Mouse (Mus musculus) urinary bladder, postnatal 10 days (tissue): ENCODE measurements at regions not wholly inside any gene's neighbourhood (a gene's known extent, or its start where the extent isn't known, plus 50 kb on each side); places are given as distances from the start of the nearest gene placed in this dataset.

Source experiments
- DNase-seq: peaks from one replicate; pipeline ENCODE4 v3.0.0; 2022; ENCODE audit warnings: low spot score

GRCm38 (mm10) chr15:85660528-85661392 lies 74.0 kb upstream of the Ppara start:
- no peak for DNase-seq

DNA sequence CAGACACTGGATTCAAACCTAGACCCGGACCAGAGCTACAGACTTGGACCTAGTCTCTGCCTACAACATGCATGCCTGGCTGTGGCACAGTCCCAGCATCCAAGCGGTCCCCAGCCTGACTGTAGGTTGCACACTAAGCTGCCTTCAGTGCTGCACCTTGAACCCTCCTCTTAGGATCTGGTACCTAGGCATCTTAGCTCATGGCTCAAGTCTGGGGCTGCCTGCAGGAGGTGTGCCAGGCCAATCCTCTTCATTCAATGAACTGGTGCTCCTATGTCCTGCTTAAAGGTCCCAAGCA lies 73.4 kb upstream of the Ppara start:
- DNase-seq = no peak

DNA sequence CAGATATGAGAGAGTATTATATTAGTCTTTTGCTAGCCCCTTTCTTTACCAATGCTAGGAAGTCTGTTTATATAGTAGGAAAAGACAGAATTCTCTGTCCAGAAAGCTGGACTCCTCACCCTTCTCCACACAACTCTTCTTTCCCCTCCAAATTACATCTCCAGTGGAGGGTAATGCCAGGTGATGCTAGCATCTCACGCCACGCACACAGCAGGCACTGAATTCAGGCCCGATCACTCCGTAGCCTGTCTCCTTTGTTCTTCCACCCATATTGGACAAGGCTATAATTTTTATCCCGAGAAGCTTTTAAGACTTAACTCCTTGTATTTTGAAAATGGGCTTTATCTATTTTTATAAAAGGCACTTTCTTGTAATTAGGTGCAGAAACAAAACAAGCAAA lies 73.0 kb upstream of the Ppara start:
- DNase-seq = no peak

- no peak for DNase-seq
Measured at GRCm38 (mm10) chr15:85662271-85662670, 72.5 kb upstream of the Ppara start.

GRCm38 (mm10) chr15:85662673-85663072 lies 72.1 kb upstream of the Ppara start:
- no peak for DNase-seq

DNA sequence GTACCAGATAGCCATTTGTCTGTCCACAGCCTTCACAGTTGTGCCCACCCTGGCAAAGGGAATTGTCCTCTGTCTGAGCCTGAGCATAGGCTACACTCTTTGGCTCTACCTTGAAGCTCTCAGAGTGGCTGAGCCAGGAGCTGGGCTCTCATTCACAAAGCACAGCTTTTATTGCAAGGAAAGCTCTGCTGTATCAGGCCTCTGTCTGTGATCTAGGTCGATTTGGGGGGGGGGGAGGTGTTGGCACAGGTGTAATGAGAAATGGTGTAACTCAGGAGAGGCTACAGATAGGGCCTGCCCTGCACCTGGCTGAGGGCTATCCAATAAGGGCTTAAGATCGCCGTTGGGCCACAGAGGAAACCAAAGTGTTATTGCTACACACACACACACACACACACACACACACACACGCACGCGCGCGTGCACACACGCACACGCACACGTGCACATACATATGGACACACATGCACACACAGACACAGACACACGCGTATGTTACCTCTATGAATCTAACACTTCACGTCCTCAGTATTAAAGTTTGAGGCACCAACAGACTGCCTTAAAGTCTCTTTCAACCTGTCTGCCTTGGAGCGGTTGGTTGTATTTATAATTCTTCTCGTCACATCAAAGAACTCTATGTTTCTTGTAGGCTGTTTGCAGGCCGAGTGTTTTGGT lies 70.9 kb upstream of the Ppara start:
- DNase-seq = no peak

DNA sequence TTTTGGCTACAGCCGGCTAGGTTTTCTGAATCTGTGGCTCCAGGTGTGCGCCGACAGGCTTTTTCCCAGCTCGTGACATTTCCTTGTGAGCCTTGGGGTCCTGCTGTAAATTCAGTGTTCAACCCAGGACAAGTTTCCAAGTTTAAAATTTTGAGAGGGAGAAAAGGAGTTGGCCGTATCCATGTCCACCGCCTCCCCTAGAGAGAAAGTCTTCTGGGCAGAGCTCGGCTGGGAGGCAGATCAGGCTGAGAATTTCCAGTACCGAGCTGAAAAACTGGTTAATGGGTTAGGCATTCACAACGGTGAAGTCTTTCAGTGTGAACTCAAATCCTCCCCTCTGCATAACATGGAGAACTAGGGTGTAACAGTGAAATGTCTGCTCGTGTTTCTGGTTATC lies 70.4 kb upstream of the Ppara start:
- DNase-seq = no peak

- DNase-seq = no peak
Measured at GRCm38 (mm10) chr15:85665181-85665821, 69.5 kb upstream of the Ppara start.

- DNase-seq = no peak
Measured at GRCm38 (mm10) chr15:85666496-85666895, 68.3 kb upstream of the Ppara start.

- no peak for DNase-seq
Measured at GRCm38 (mm10) chr15:85667381-85667791, 67.4 kb upstream of the Ppara start.

DNA sequence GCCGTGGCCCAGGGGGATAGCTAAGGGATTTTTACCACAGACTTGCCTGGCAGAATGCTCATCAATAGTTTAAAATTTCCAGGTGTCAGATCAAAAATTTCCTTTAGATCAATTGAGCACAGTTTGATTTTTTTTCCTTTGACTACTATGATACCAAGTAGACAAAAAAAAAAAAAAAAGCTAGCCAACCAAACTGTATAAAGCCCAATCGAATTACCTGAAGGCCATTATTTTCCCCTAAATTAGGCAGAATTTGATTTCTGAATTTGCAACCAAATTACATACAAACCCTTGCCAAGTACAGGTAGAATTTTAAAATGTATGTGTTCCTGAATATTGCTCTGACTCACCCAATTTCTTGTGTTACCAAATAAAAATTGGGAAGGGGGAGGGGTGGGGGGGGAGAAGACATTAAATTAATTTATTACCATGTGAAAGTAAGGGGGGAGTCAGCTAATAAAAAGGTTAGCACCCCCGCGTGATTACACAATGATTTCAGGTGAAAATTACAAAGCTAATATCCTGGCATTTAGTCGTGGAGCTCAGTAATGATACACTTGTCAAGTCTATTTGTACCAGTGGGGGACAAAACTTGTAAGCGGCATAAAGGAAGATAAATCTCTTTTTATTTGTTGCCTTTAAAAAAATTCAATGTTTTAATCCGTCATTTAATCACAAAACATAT lies 66.7 kb upstream of the Ppara start:
- DNase-seq = no peak

DNA sequence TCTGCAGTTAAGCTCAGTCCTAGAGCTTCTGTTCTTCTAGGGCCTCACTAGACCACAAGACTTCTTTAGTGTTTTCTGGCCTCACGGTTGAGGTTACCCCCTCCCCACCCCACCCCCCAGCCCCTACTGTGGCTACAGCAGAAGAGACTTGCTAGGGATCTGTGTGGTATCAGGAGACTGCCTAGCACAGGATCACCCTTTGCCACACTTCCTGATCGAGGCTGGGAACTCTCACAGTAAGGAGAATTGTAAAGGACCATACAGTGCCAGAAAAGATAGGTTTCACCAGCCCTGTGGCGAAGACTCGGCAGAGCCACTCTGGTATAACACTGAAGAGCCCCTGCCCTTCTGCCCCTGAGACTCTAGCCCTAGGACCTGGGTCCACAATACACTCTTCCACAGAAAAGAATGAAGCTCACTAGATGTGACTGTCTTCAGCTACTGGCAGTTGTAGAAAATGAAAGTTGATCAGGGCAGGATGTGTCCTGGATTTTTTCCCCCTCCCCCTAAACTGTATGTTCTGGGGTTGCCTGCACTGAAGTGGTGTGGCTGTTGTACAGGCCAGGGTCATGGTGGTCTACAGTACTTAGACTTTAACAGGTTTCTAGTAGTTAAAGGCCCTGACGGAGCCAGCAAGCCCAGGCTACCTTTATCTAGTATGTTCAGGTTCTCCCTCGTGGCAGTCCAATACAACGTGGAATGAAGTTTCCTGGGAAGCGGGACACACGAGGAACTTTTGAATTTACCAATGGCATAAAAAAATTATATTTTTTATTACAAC lies 65.7 kb upstream of the Ppara start:
- DNase-seq = no peak

GRCm38 (mm10) chr15:85669652-85670175 lies 65.1 kb upstream of the Ppara start:
- no peak for DNase-seq

DNA sequence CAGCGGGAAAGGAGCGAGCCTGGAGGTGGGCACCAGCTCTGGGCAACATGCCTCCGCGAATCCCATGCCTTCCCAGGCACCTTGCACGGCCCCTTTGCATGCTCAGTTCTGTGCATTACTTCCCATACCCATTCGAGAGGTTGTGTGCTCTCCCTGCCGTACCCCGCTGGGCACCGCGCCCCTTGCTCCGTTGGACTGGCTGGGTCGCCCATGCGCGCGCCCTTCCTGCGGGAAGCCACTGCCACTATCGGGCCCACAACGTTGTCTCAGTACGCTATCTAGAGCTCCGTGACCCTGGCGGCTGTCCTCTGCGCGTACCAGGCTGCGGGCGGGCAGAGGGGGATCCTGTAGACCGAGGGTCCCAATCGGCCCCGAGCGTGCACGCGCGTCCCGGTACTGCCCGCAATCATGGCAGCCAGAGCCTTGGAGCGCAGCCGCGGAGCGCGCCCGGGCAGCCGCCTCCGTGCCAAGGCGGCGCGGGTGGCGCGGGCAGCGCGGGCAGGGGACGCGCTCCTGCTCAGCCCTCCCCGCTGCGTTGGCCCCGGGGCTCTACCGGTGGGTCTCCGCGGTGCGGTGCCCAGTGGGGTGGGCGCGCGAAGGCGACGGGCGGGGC lies 64.5 kb upstream of the Ppara start:
- DNase-seq = no peak

DNA sequence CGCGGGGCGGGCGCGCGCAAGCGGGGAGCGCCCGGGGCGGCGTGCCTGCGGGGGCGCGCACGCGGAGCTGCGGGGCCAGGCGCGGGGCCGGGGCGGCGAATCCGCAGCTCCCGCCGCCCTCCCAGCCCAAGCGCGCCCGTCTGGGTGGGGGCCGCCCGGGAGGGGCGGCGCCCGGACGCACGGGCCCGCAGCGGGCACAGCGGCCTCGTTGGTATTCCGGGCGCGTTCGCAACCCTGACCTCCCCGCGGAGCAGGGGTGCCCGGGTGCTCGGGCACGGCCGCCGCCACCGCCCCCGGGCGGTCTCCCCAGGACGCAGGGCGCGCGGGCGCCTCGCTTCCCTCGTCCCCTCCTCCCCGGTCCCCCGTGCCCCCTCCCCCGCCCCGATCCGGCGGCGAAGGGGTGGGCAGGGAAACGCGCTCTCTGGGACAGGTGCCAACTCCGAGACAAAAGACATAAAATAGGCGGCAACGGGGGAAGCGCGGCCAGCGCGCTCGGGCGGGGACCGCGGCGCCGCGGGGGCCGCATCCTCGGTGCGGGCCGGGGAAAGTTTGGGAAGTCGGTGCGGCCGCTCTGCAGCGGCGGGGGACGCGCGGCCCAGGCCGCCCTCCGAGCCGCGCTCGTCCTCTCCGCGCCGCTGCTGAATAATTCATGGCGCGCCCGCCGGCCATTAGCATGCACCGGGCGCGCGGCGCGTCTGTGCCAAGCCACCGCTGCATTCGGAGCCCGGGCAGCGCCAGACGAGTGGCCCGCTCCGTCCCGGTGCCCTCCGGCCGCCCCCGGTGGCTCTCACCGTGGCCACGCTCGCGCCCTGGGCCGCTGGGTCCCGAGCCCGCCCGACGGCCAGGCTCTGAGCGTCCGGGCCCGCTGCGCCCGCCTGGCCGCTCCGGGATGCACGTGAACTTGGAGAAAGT lies 63.7 kb upstream of the Ppara start:
- DNase-seq = peak; percentile 75

DNA sequence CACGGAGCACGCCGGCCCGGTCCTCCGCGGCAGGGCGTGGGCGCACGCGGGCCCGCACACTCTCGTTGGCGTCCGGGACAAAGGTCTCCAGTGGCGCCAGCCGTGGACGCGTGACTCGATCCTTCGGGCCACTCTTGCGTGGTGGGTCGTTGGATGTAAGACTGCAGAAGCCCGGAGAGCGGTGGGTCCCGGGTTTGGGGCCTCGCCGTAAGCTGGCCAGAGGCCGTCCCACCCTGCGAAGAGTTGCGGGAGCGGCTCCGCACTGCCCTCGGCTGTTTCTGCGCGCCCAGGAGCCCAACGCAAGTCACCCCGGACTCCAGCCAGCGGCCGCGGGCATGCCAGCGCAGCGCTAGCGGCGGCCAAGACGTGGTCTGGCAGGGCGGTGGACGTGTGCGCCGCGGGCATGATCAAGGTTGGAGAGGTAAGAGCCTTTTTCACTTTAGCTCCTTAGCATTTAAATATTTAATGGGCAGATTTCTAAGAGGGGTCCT lies 63.0 kb upstream of the Ppara start:
- no peak for DNase-seq

GRCm38 (mm10) chr15:85672376-85672775 lies 62.4 kb upstream of the Ppara start:
- DNase-seq = no peak

GRCm38 (mm10) chr15:85672931-85673330 lies 61.9 kb upstream of the Ppara start:
- DNase-seq = no peak

GRCm38 (mm10) chr15:85673506-85673905 lies 61.3 kb upstream of the Ppara start:
- DNase-seq = no peak
